9 mouse cellular contexts compared by ENCODE assay signal in the genomic region with DNA sequence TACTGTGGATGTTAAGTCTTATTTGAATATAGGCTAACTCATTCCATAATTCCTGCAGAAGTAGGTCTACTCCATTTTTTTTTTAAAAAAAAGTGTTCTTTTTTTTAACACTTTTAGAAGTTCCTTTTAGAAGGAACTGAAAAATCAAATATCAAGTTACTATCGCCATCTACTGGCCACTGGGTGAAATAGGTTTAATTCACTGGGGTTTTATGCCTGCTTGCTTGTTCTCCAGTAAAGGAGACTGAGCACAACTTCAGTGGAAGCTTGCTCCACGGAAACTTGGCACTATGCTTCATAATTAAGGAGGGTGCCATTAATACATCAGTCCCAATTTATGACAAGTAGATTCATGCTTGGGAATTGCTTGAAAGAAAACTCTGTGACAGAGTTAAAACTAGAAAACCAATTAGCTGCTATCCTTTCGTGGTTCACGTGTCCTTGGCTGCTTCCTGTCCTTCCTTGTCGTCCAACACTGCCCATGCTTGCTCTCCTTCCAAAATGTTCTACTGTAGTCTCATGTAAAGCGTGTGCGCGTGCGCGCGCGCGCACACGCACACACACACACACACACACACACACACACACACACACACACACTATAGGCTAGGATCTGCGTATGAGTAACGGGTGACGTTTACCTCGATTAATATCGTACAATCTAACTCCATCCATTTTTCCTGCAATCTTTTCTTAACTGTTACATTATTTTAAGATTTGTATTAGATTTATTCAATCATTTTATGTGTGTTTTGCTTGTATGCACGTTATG. TPM values are rescaled to one million over a fixed set of nuclear protein-coding genes. Genes with fewer than 3 reads are reported as not detected.
DNase-seq lines count a peak whose midpoint lies in the region; ATAC-seq and TF ChIP-seq lines count a peak whose summit lies in the region.
"Had no signal": no experiment of that assay in that cellular context is flagged by ENCODE, and none has a peak within 500 bp of the region (broad histone marks: within the 10 kb centered on the region; RNA-seq: fewer than 3 reads in every experiment).

No protein-coding gene starts in this region.

- H3K4me2 ChIP-seq in liver, embryonic 14.5 days (ENCODE audit: low read depth): no peak overlapping the region
- no peak overlapping the region for H3K4me2 ChIP-seq in midbrain, embryonic 16.5 days (ENCODE audit: low read length)
- no peak overlapping the region for H3K4me2 ChIP-seq in kidney, embryonic 14.5 days (replicated peaks; ENCODE audit: low read depth, low read length)

- peak; percentile 54 for TF ChIP-seq CTCF in liver, embryonic 14.5 days (IDR thresholded peaks at IDR 0.05; ENCODE audit: low read depth)

- no peak overlapping the region for H3K27ac ChIP-seq in liver, embryonic 14.5 days
- H3K27ac ChIP-seq in midbrain, embryonic 16.5 days (ENCODE audit: low read length): no peak overlapping the region
- no peak overlapping the region for H3K27ac ChIP-seq in kidney, embryonic 14.5 days (ENCODE audit: low read depth, low read length)
- H3K27ac ChIP-seq: macrophage had no signal

- H3K9me3 ChIP-seq in liver, embryonic 14.5 days (ENCODE audit: control insufficient read depth, low read length): no peaks in the 10 kb centered on the region
- H3K9me3 ChIP-seq in midbrain, embryonic 16.5 days (replicated peaks; ENCODE audit: control insufficient read depth, low read length, poor library complexity, severe bottlenecking): no peaks in the 10 kb centered on the region
- no peaks in the 10 kb centered on the region for H3K9me3 ChIP-seq in kidney, embryonic 14.5 days (ENCODE audit: control insufficient read depth, low read length)

- no peaks in the 10 kb centered on the region for H3K27me3 ChIP-seq in liver, embryonic 14.5 days (ENCODE audit: control insufficient read depth, insufficient read depth, low read length)
- H3K27me3 ChIP-seq in midbrain, embryonic 16.5 days (ENCODE audit: control insufficient read depth, insufficient read depth, low read depth, low read length): no peaks in the 10 kb centered on the region
- H3K27me3 ChIP-seq in kidney, embryonic 14.5 days (ENCODE audit: control insufficient read depth, insufficient read depth, low read length): no peaks in the 10 kb centered on the region

- DNase-seq in adrenal gland, postnatal 14 days: peak; percentile 28
- DNase-seq in adrenal gland, postnatal 10 days: no peak
- peak in 1 of 3 experiments; percentile 37 for DNase-seq in liver, embryonic 14.5 days (ENCODE audit: low read depth in 3 of 3, low spot score in 3 of 3)
- DNase-seq in liver: no peak
- DNase-seq in embryo, embryonic 9.5 days (ENCODE audit: extremely low spot score): peak; percentile 59
- DNase-seq in thymus, postnatal 14 days: no peak

- no peak for ATAC-seq in liver, embryonic 14.5 days (ENCODE audit: insufficient read depth)
- ATAC-seq in midbrain, embryonic 16.5 days: peak; percentile 49; the same call in 1 of the 2 replicates
- ATAC-seq in kidney, embryonic 14.5 days (ENCODE audit: low FRiP score, low TSS enrichment): no peak; the same call in 1 of the 2 replicates

- no peak overlapping the region for H3K4me3 ChIP-seq in liver, embryonic 14.5 days (ENCODE audit: insufficient read depth in 1 of 2, low read depth in 2 of 2, low read length in 2 of 2)
- H3K4me3 ChIP-seq in midbrain, embryonic 16.5 days (ENCODE audit: low read depth, low read length): no peak overlapping the region
- no peak overlapping the region for H3K4me3 ChIP-seq in kidney, embryonic 14.5 days (ENCODE audit: low read length)

- H3K9ac ChIP-seq in liver, embryonic 14.5 days (replicated peaks): no peak overlapping the region
- H3K9ac ChIP-seq in midbrain, embryonic 16.5 days (ENCODE audit: low read depth, low read length): no peak overlapping the region
- no peak overlapping the region for H3K9ac ChIP-seq in kidney, embryonic 14.5 days (ENCODE audit: low read depth, low read length)

- H3K36me3 ChIP-seq in liver, embryonic 14.5 days (replicated peaks; ENCODE audit: control insufficient read depth, insufficient read depth, low read depth): no peaks in the 10 kb centered on the region
- H3K36me3 ChIP-seq in midbrain, embryonic 16.5 days (ENCODE audit: control insufficient read depth, insufficient read depth, low read length): no peaks in the 10 kb centered on the region
- no peaks in the 10 kb centered on the region for H3K36me3 ChIP-seq in kidney, embryonic 14.5 days (ENCODE audit: control insufficient read depth, insufficient read depth, low read length)

- 67% methylated on average over 20 of the region's 20 CpGs for WGBS in liver, embryonic 14.5 days (ENCODE audit: insufficient replicate concordance)
- WGBS in midbrain, embryonic 16.5 days: 80% methylated on average over 20 of the region's 20 CpGs
- WGBS in kidney, embryonic 14.5 days: 78% methylated on average over 20 of the region's 20 CpGs

- no peaks in the 10 kb centered on the region; a peak in 1 of 4 replicates for H3K4me1 ChIP-seq in liver, embryonic 14.5 days (replicated peaks; ENCODE audit: control insufficient read depth in 2 of 2, insufficient read depth in 2 of 2, low read length in 1 of 2)
- no peaks in the 10 kb centered on the region for H3K4me1 ChIP-seq in midbrain, embryonic 16.5 days (ENCODE audit: control insufficient read depth, insufficient read depth, low read length)
- H3K4me1 ChIP-seq in kidney, embryonic 14.5 days (ENCODE audit: control insufficient read depth, insufficient read depth, low read length): no peaks in the 10 kb centered on the region

- no peak for TF ChIP-seq EP300 in liver, embryonic 14.5 days (IDR thresholded peaks at IDR 0.05; ENCODE audit: low read depth)

RNA-seq across cellular contexts. Expression of a gene that starts 10.9 kb away (rescaled TPM):
- 13.8 and 14.0 TPM in 2 replicates for total RNA-seq in adrenal gland, postnatal 14 days (2021)
- total RNA-seq in adrenal gland, postnatal 10 days (2021): 10 to 100 TPM; 11.6 to 12.8 TPM
- 1.6 and 2.3 TPM in 2 replicates for polyA plus RNA-seq in liver, embryonic 14.5 days (2012; rRNA removed)
- 3.7 and 3.9 TPM in 2 replicates for polyA plus RNA-seq in liver, embryonic 14.5 days (2014; fragmentation: Nextera tagmentation; extraction: Ambion mirVana)
- polyA plus RNA-seq in midbrain, embryonic 16.5 days (2015; fragmentation: Nextera tagmentation; extraction: Ambion mirVana): 20.6 and 21.3 TPM in 2 replicates
- polyA plus RNA-seq in kidney, embryonic 14.5 days (2014; fragmentation: Nextera tagmentation; extraction: Ambion mirVana): 6.7 and 16.2 TPM in 2 replicates

Comparison
In these comparisons a context has a peak if more than half of its experiments do, and no peak if none do; other contexts are left out.
1. DNase-seq: peak in adrenal gland, postnatal 14 days (single experiment) and embryo, embryonic 9.5 days (single experiment); none in adrenal gland, postnatal 10 days (single experiment), liver (single experiment) and thymus, postnatal 14 days (single experiment).